Mouse (Mus musculus) liver, embryonic 12.5 days (tissue): ENCODE results near the gene B4galnt3. TPM values are rescaled to one million over a fixed set of nuclear protein-coding genes. Genes with fewer than 3 reads are reported as not detected.
A peak's percentile ranks its signal among the peaks of the same experiment; 100 is the strongest.

ENCODE experiments used
- ATAC-seq: fragments of 200-750 bp; cut with Nextera tagmentation; 2 replicates; pipeline ENCODE4 v1.8.0; 2017; ENCODE audit warnings: moderate number of reproducible peaks, mild to moderate bottlenecking, moderate library complexity
- H3K27ac ChIP-seq: fragments of 300-500 bp; sonication (generic); 2 replicates; pipeline ENCODE4 v1.5.1; 2016; ENCODE audit warnings: mild to moderate bottlenecking
- H3K27me3 ChIP-seq: fragments of 300-500 bp; sonication (generic); replicated peaks from 2 replicates; pipeline ENCODE4 v1.6.1; 2016; ENCODE audit warnings: mild to moderate bottlenecking, moderate library complexity
- H3K36me3 ChIP-seq: fragments of 300-500 bp; sonication (generic); 2 replicates; pipeline ENCODE4 v1.6.1; 2016; ENCODE audit warnings: mild to moderate bottlenecking, moderate library complexity
- H3K4me1 ChIP-seq: fragments of 300-500 bp; sonication (generic); 2 replicates; pipeline ENCODE4 v1.6.1; 2016
- H3K4me2 ChIP-seq: fragments of 300-500 bp; sonication (generic); 2 replicates; pipeline ENCODE4 v1.6.1; 2016; ENCODE audit warnings: mild to moderate bottlenecking, moderate library complexity
- H3K4me3 ChIP-seq: fragments of 300-500 bp; sonication (generic); 2 replicates; pipeline ENCODE4 v1.5.1; 2016; ENCODE audit warnings: mild to moderate bottlenecking, moderate library complexity
- H3K9ac ChIP-seq: fragments of 300-500 bp; sonication (generic); 2 replicates; pipeline ENCODE4 v1.6.1; 2016; ENCODE audit warnings: mild to moderate bottlenecking, moderate library complexity
- H3K9me3 ChIP-seq: fragments of 300-500 bp; sonication (generic); replicated peaks from 2 replicates; pipeline ENCODE4 v1.6.1; 2016; ENCODE audit warnings: mild to moderate bottlenecking, moderate library complexity
- WGBS: fragments of 180-500 bp; shearing (Covaris S2); methylation state at CpG from one replicate; pipeline ENCODE4 v1.1.7; 2016; ENCODE audit not compliant: insufficient replicate concordance; 5-methylcytosine and 5-hydroxymethylcytosine counted together
- polyA plus RNA-seq: library from polyadenylated mRNA; unstranded; fragments of >200 nt; fragmentation: Nextera tagmentation; extraction: Ambion mirVana; gene quantifications from 2 replicates; pipeline ENCODE4 v1.2.1, GENCODE M21; 2016

The B4galnt3 gene
- polyA plus RNA-seq, 1 experiment from 2014 or later = 0.25 TPM

GRCm38 (mm10) chr6:120243250-120243649 lies 51.1 kb downstream of the B4galnt3 start:
- no peaks in the 10 kb centered on the region for H3K4me1 ChIP-seq
- 66% methylated on average over 8 of the region's 8 CpGs for WGBS
- H3K27me3 ChIP-seq = peaks cover 6% of the 10 kb centered on the region
- no peak overlapping the region for H3K4me3 ChIP-seq
- H3K36me3 ChIP-seq = no peaks in the 10 kb centered on the region
- H3K27ac ChIP-seq = no peak overlapping the region
- no peak for ATAC-seq
- H3K9me3 ChIP-seq = no peaks in the 10 kb centered on the region
- no peak overlapping the region for H3K9ac ChIP-seq
- no peak overlapping the region for H3K4me2 ChIP-seq

GRCm38 (mm10) chr6:120242530-120242929 lies 51.8 kb downstream of the B4galnt3 start:
- no peaks in the 10 kb centered on the region for H3K36me3 ChIP-seq
- H3K27me3 ChIP-seq = peaks cover 6% of the 10 kb centered on the region
- H3K4me3 ChIP-seq = no peak overlapping the region
- H3K4me2 ChIP-seq = no peak overlapping the region
- WGBS = 60% methylated on average over 8 of the region's 8 CpGs
- no peak overlapping the region for H3K9ac ChIP-seq
- H3K4me1 ChIP-seq = no peaks in the 10 kb centered on the region
- no peak for ATAC-seq
- H3K9me3 ChIP-seq = no peaks in the 10 kb centered on the region
- H3K27ac ChIP-seq = no peak overlapping the region

GRCm38 (mm10) chr6:120241453-120241852 lies 52.9 kb downstream of the B4galnt3 start:
- Histone ChIP-seq H3K27ac (no peak overlapping the region), H3K4me1 (no peaks in the 10 kb centered on the region), H3K4me2 (no peak overlapping the region), H3K9me3 (no peaks in the 10 kb centered on the region), H3K4me3 (no peak overlapping the region), H3K27me3 (peaks cover 6% of the 10 kb centered on the region), H3K9ac (no peak overlapping the region), H3K36me3 (no peaks in the 10 kb centered on the region)
- WGBS = 75% methylated on average over 12 of the region's 12 CpGs
- ATAC-seq = no peak

GRCm38 (mm10) chr6:120240461-120240860 lies 53.9 kb downstream of the B4galnt3 start:
- no peak for ATAC-seq

GRCm38 (mm10) chr6:120235874-120236273 lies 58.5 kb downstream of the B4galnt3 start:
- no peak overlapping the region for H3K4me2 ChIP-seq
- no peak overlapping the region for H3K4me3 ChIP-seq
- no peaks in the 10 kb centered on the region for H3K36me3 ChIP-seq
- ATAC-seq = no peak
- H3K9me3 ChIP-seq = no peaks in the 10 kb centered on the region
- H3K9ac ChIP-seq = no peak overlapping the region
- H3K27ac ChIP-seq = no peak overlapping the region
- WGBS = 51% methylated on average over 7 of the region's 7 CpGs
- H3K4me1 ChIP-seq = no peaks in the 10 kb centered on the region
- H3K27me3 ChIP-seq = peaks cover 26% of the 10 kb centered on the region; the same call in 1 of the 2 replicates

More at GRCm38 (mm10) chr6:120240461-120240860, 53.9 kb downstream of the B4galnt3 start:
- Histone ChIP-seq H3K9me3 (no peaks in the 10 kb centered on the region), H3K4me1 (no peaks in the 10 kb centered on the region), H3K27ac (no peak overlapping the region), H3K27me3 (peaks cover 9% of the 10 kb centered on the region), H3K36me3 (no peaks in the 10 kb centered on the region), H3K4me3 (no peak overlapping the region), H3K9ac (no peak overlapping the region), H3K4me2 (no peak overlapping the region)
- WGBS = 64% methylated on average over 5 of the region's 5 CpGs

- H3K27me3 ChIP-seq = peaks cover 24% of the 10 kb centered on the region; the same call in 1 of the 2 replicates
- H3K4me2 ChIP-seq = no peak overlapping the region
- H3K36me3 ChIP-seq = no peaks in the 10 kb centered on the region
- H3K9me3 ChIP-seq = no peaks in the 10 kb centered on the region
- ATAC-seq = no peak
- WGBS = 75% methylated on average over 6 of the region's 6 CpGs
- no peak overlapping the region for H3K9ac ChIP-seq
- H3K27ac ChIP-seq = no peak overlapping the region
- no peaks in the 10 kb centered on the region for H3K4me1 ChIP-seq
- no peak overlapping the region for H3K4me3 ChIP-seq
These were observed 61.5 kb downstream of the B4galnt3 start for GRCm38 (mm10) chr6:120232885-120233284.

- no peak for ATAC-seq
These were observed 63.9 kb downstream of the B4galnt3 start for GRCm38 (mm10) chr6:120230441-120230840.

GRCm38 (mm10) chr6:120229806-120230205 lies 64.6 kb downstream of the B4galnt3 start:
- H3K36me3 ChIP-seq = no peaks in the 10 kb centered on the region
- H3K27me3 ChIP-seq = peaks cover 35% of the 10 kb centered on the region; the same call in 1 of the 2 replicates
- H3K27ac ChIP-seq = no peak overlapping the region
- no peak overlapping the region for H3K9ac ChIP-seq
- no peak overlapping the region for H3K4me3 ChIP-seq
- no peak overlapping the region for H3K4me2 ChIP-seq
- no peak for ATAC-seq
- H3K9me3 ChIP-seq = no peaks in the 10 kb centered on the region
- WGBS = 66% methylated on average over 7 of the region's 7 CpGs
- no peaks in the 10 kb centered on the region for H3K4me1 ChIP-seq

More at GRCm38 (mm10) chr6:120230441-120230840, 63.9 kb downstream of the B4galnt3 start:
- WGBS = 44% methylated on average over 1 of the region's 1 CpGs
- Histone ChIP-seq H3K4me1 (no peaks in the 10 kb centered on the region), H3K9ac (no peak overlapping the region), H3K4me3 (no peak overlapping the region), H3K9me3 (no peaks in the 10 kb centered on the region), H3K27ac (no peak overlapping the region), H3K27me3 (peaks cover 35% of the 10 kb centered on the region; the same call in 1 of the 2 replicates), H3K4me2 (no peak overlapping the region), H3K36me3 (no peaks in the 10 kb centered on the region)

- Histone ChIP-seq H3K9me3 (no peaks in the 10 kb centered on the region), H3K36me3 (no peaks in the 10 kb centered on the region), H3K27ac (no peak overlapping the region), H3K9ac (no peak overlapping the region), H3K4me2 (no peak overlapping the region), H3K27me3 (peaks cover 29% of the 10 kb centered on the region; the same call in 1 of the 2 replicates), H3K4me3 (no peak overlapping the region), H3K4me1 (peaks cover 2% of the 10 kb centered on the region)
- no peak for ATAC-seq
- 70% methylated on average over 7 of the region's 7 CpGs for WGBS
These were observed 67.3 kb downstream of the B4galnt3 start for GRCm38 (mm10) chr6:120227068-120227467.

GRCm38 (mm10) chr6:120225355-120225754 lies 69.0 kb downstream of the B4galnt3 start:
- ATAC-seq = no peak
- no peak overlapping the region for H3K4me3 ChIP-seq
- WGBS = 57% methylated on average over 6 of the region's 6 CpGs
- no peak overlapping the region for H3K9ac ChIP-seq
- peaks cover 8% of the 10 kb centered on the region for H3K4me1 ChIP-seq
- H3K9me3 ChIP-seq = no peaks in the 10 kb centered on the region
- H3K27ac ChIP-seq = no peak overlapping the region
- no peak overlapping the region for H3K4me2 ChIP-seq
- peaks cover 29% of the 10 kb centered on the region; the same call in 1 of the 2 replicates for H3K27me3 ChIP-seq
- H3K36me3 ChIP-seq = no peaks in the 10 kb centered on the region

GRCm38 (mm10) chr6:120222669-120223068 lies 71.7 kb downstream of the B4galnt3 start:
- H3K27me3 ChIP-seq = peaks cover 25% of the 10 kb centered on the region; the same call in 1 of the 2 replicates
- ATAC-seq = no peak
- H3K4me2 ChIP-seq = no peak overlapping the region
- H3K4me1 ChIP-seq = peaks cover 13% of the 10 kb centered on the region
- WGBS = 17% methylated on average over 6 of the region's 6 CpGs
- no peaks in the 10 kb centered on the region for H3K9me3 ChIP-seq
- no peak overlapping the region for H3K27ac ChIP-seq
- H3K9ac ChIP-seq = no peak overlapping the region
- H3K4me3 ChIP-seq = no peak overlapping the region
- no peaks in the 10 kb centered on the region for H3K36me3 ChIP-seq

GRCm38 (mm10) chr6:120219281-120219680 lies 75.1 kb downstream of the B4galnt3 start:
- ATAC-seq = no peak
- no peak overlapping the region for H3K9ac ChIP-seq
- H3K4me3 ChIP-seq = no peak overlapping the region
- peaks cover 47% of the 10 kb centered on the region for H3K4me1 ChIP-seq
- H3K4me2 ChIP-seq = no peak overlapping the region
- 0 out of 2 replicates have a peak, but pooled peaks cover 1% of the 10 kb centered on the region for H3K27me3 ChIP-seq
- WGBS = 74% methylated on average over 2 of the region's 2 CpGs
- H3K36me3 ChIP-seq = no peaks in the 10 kb centered on the region
- 0 out of 2 replicates have a peak overlapping the region, but pooled peaks have one; percentile 34 for H3K27ac ChIP-seq
- no peaks in the 10 kb centered on the region for H3K9me3 ChIP-seq

- 4% methylated on average over 1 of the region's 1 CpGs for WGBS
- no peaks in the 10 kb centered on the region for H3K36me3 ChIP-seq
- peak overlapping the region; percentile 57 for H3K9ac ChIP-seq
- peak overlapping the region; percentile 93 for H3K27ac ChIP-seq
- ATAC-seq = peak; percentile 99
- H3K4me3 ChIP-seq = no peak overlapping the region
- peak overlapping the region; percentile 55 for H3K4me2 ChIP-seq
- no peaks in the 10 kb centered on the region for H3K27me3 ChIP-seq
- no peaks in the 10 kb centered on the region for H3K9me3 ChIP-seq
- H3K4me1 ChIP-seq = peaks cover 48% of the 10 kb centered on the region
These were observed 77.7 kb downstream of the B4galnt3 start for GRCm38 (mm10) chr6:120216702-120217101.
